Mouse (Mus musculus) sigmoid colon, adult 10 weeks (tissue): Measurements from ENCODE around the gene Izumo2. TPM values are rescaled to one million over a fixed set of nuclear protein-coding genes. Genes with fewer than 3 reads are reported as not detected.

Experiments
- polyA plus RNA-seq: library from polyadenylated mRNA; stranded (reverse); fragments of 350-450 nt; fragmentation: Illumina TruSeq; extraction: RNeasy Lipid Tissue Mini Kit (QIAGEN cat#74804); gene quantifications from one replicate; pipeline ENCODE4 v1.2.3, GENCODE M21; 2014; ENCODE audit warnings: low read depth, low replicate concordance

Gene Izumo2
- not detected for polyA plus RNA-seq

DNA sequence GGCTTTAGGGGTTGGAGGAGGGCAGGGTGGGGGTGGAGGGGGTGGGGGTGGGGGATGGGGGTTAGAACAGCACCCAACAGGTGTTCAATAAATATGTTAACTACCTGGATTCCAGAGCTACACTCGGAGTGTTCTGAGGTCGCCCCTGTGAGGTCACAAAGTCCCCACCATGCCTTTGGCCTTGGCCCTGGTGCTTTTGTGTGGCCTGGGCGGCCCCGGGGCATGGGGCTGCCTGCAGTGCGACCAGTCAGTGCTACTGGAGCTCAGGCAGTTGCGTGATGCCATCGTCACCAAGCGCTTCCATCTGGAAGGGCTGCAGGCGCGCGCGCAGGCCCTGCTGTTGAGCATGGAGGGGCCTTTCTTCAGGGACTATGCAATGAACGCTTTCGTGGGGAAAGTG is at the start of gene Izumo2:
TSS of gene Izumo2 (plus strand) at position 169 of the 400 bp plus-strand sequence.

GRCm38 (mm10) chr7:44670803-44671202 is 37.7 kb upstream of the Izumo2 start, which contains the start of gene Myh14:
Myh14 (minus strand) TSS chr7:44670843.

GRCm38 (mm10) chr7:44748101-44749044 is 39.8 kb downstream of the Izumo2 start, which contains the start of gene Vrk3:
Vrk3 (plus strand) TSS chr7:44748413.

GRCm38 (mm10) chr7:44750950-44751349 is 42.4 kb downstream of the Izumo2 start, which contains the start of gene Zfp473:
Zfp473 (minus strand) TSS chr7:44751050.

Other genes starting within 250 kb of the Izumo2 start
- not detected for gene Aspdh, start 243.4 kb upstream of the Izumo2 start, polyA plus RNA-seq
- gene Josd2, start 240.8 kb upstream of the Izumo2 start, polyA plus RNA-seq: 1.6 TPM
- 2.0 TPM for gene Emc10, start 212.2 kb upstream of the Izumo2 start, polyA plus RNA-seq
- not detected for gene Fam71e1, start 212.2 kb upstream of the Izumo2 start, polyA plus RNA-seq
- gene Mybpc2, start 184.1 kb upstream of the Izumo2 start, polyA plus RNA-seq: not detected
- 1.6 TPM for gene Spib, start 176.7 kb upstream of the Izumo2 start, polyA plus RNA-seq
- gene Pold1, start 159.9 kb upstream of the Izumo2 start, polyA plus RNA-seq: not detected
- 4.1 TPM for gene Nr1h2, start 154.8 kb upstream of the Izumo2 start, polyA plus RNA-seq
- 1.2 TPM for gene Napsa, start 136.4 kb upstream of the Izumo2 start, polyA plus RNA-seq
- 0.22 TPM for gene Kcnc3, start 118.1 kb upstream of the Izumo2 start, polyA plus RNA-seq
- 2.9 TPM for gene Myh14, start 37.9 kb upstream of the Izumo2 start, polyA plus RNA-seq
- gene Vrk3, start 39.7 kb downstream of the Izumo2 start, polyA plus RNA-seq: 16.2 TPM
- gene Zfp473, start 42.3 kb downstream of the Izumo2 start, polyA plus RNA-seq: 0.35 TPM
- 4.4 TPM for gene Nup62, start 107.3 kb downstream of the Izumo2 start, polyA plus RNA-seq
- not detected for gene Il4i1, start 107.6 kb downstream of the Izumo2 start, polyA plus RNA-seq
- 3.8 TPM for gene Atf5, start 107.9 kb downstream of the Izumo2 start, polyA plus RNA-seq
- 1.7 TPM for gene Akt1s1, start 140.2 kb downstream of the Izumo2 start, polyA plus RNA-seq
- 1.0 TPM for gene Tbc1d17, start 140.3 kb downstream of the Izumo2 start, polyA plus RNA-seq
- gene Pnkp, start 148.4 kb downstream of the Izumo2 start, polyA plus RNA-seq: 0.19 TPM
- gene Ptov1, start 161.0 kb downstream of the Izumo2 start, polyA plus RNA-seq: not detected
- 2.7 TPM for gene Med25, start 184.0 kb downstream of the Izumo2 start, polyA plus RNA-seq
- gene Fuz, start 187.3 kb downstream of the Izumo2 start, polyA plus RNA-seq: 3.2 TPM
- 19.4 TPM for gene Ap2a1, start 220.8 kb downstream of the Izumo2 start, polyA plus RNA-seq
- not detected for gene Tsks, start 234.5 kb downstream of the Izumo2 start, polyA plus RNA-seq